Mouse (Mus musculus): Measurements from ENCODE around the gene Rhbdl1. TPM values are rescaled to one million over a fixed set of nuclear protein-coding genes. Genes with fewer than 3 reads are reported as not detected.

Gene Rhbdl1
- polyA plus RNA-seq, 1 experiment = 1.6 TPM

- TF ChIP-seq POLR2A (IDR thresholded peaks at IDR 0.05; ENCODE audit: borderline replicate concordance, low read depth, low read length) = no peak
- no peak for TF ChIP-seq CTCF (IDR thresholded peaks at IDR 0.05; ENCODE audit: low read depth, low read length)
- peaks cover 13% of the 10 kb centered on the region for H3K4me1 ChIP-seq (ENCODE audit: control insufficient read depth, insufficient read depth, low read length)
- H3K27ac ChIP-seq (ENCODE audit: insufficient read depth, low read depth, low read length) = no peak within 1 kb of the TSS
- H3K4me3 ChIP-seq (ENCODE audit: insufficient read depth, low read length) = peak within 1 kb of the TSS; percentile 68
These were observed 50.8 kb downstream of the Rhbdl1 start, which contains the start of gene Ccdc78 for GRCm38 (mm10) chr17:25786280-25786679. Gene Ccdc78 (plus strand): TSS chr17:25786580.

GRCm38 (mm10) chr17:25785281-25785745, 51.8 kb downstream of the Rhbdl1 start, which contains the start of gene Haghl:
Gene Haghl (minus strand): TSS chr17:25785673.
- Histone ChIP-seq H3K4me1 (ENCODE audit: control insufficient read depth, insufficient read depth, low read length) (peaks cover 8% of the 10 kb centered on the region), H3K27ac (ENCODE audit: insufficient read depth, low read depth, low read length) (peak within 1 kb of the TSS; percentile 32), H3K4me3 (ENCODE audit: insufficient read depth, low read length) (peak within 1 kb of the TSS; percentile 68)
- no peak for TF ChIP-seq POLR2A (IDR thresholded peaks at IDR 0.05; ENCODE audit: borderline replicate concordance, low read depth, low read length)
- TF ChIP-seq CTCF (IDR thresholded peaks at IDR 0.05; ENCODE audit: low read depth, low read length) = no peak

Other genes starting within 250 kb of the Rhbdl1 start
- gene Gng13, start 120.1 kb downstream of the Rhbdl1 start, polyA plus RNA-seq (2012; ENCODE audit: insufficient read depth, insufficient read length, missing spikeins) = not detected in 2 replicates
- gene Chtf18, start 109.9 kb downstream of the Rhbdl1 start, polyA plus RNA-seq (2012; ENCODE audit: insufficient read depth, insufficient read length, missing spikeins) = 7.4 and 14.1 TPM in 2 replicates
- 10.1 and 10.2 TPM in 2 replicates for gene Rpusd1, start 109.6 kb downstream of the Rhbdl1 start, polyA plus RNA-seq (2012; ENCODE audit: insufficient read depth, insufficient read length, missing spikeins)
- not detected in 2 replicates for gene Mslnl, start 101.3 kb downstream of the Rhbdl1 start, polyA plus RNA-seq (2012; ENCODE audit: insufficient read depth, insufficient read length, missing spikeins)
- not detected in 2 replicates for gene Msln, start 82.9 kb downstream of the Rhbdl1 start, polyA plus RNA-seq (2012; ENCODE audit: insufficient read depth, insufficient read length, missing spikeins)
- 36.9 and 40.9 TPM in 2 replicates for gene Narfl, start 63.5 kb downstream of the Rhbdl1 start, polyA plus RNA-seq (2012; ENCODE audit: insufficient read depth, insufficient read length, missing spikeins)
- 30.4 and 31.0 TPM in 2 replicates for gene Haghl, start 51.6 kb downstream of the Rhbdl1 start, polyA plus RNA-seq (2012; ENCODE audit: insufficient read depth, insufficient read length, missing spikeins)
- gene Ccdc78, start 50.7 kb downstream of the Rhbdl1 start, polyA plus RNA-seq (2012; ENCODE audit: insufficient read depth, insufficient read length, missing spikeins) = not detected in 2 replicates
- 64.5 and 70.6 TPM in 2 replicates for gene Fam173a, start 44.4 kb downstream of the Rhbdl1 start, polyA plus RNA-seq (2012; ENCODE audit: insufficient read depth, insufficient read length, missing spikeins)
- not detected in 2 replicates for gene AC134908.4, start 41.6 kb downstream of the Rhbdl1 start, polyA plus RNA-seq (2012; ENCODE audit: insufficient read depth, insufficient read length, missing spikeins)
- gene Metrn, start 40.2 kb downstream of the Rhbdl1 start, polyA plus RNA-seq (2012; ENCODE audit: insufficient read depth, insufficient read length, missing spikeins) = 13.1 and 14.6 TPM in 2 replicates
- gene Fbxl16, start 28.2 kb downstream of the Rhbdl1 start, polyA plus RNA-seq (2012; ENCODE audit: insufficient read depth, insufficient read length, missing spikeins) = not detected in 2 replicates
- gene Wdr24, start 13.7 kb downstream of the Rhbdl1 start, polyA plus RNA-seq (2012; ENCODE audit: insufficient read depth, insufficient read length, missing spikeins) = 11.9 and 14.0 TPM in 2 replicates
- gene Jmjd8, start 8.4 kb downstream of the Rhbdl1 start, polyA plus RNA-seq (2012; ENCODE audit: insufficient read depth, insufficient read length, missing spikeins) = 16.3 and 18.0 TPM in 2 replicates
- gene Stub1, start 3.9 kb downstream of the Rhbdl1 start, polyA plus RNA-seq (2012; ENCODE audit: insufficient read depth, insufficient read length, missing spikeins) = 84.9 and 89.7 TPM in 2 replicates
- gene Gm20683, start 4.5 kb upstream of the Rhbdl1 start, polyA plus RNA-seq (2012; ENCODE audit: insufficient read depth, insufficient read length, missing spikeins) = 1.5 TPM in 1 of 2 replicates, not detected in the other
- gene Rhot2, start 7.6 kb upstream of the Rhbdl1 start, polyA plus RNA-seq (2012; ENCODE audit: insufficient read depth, insufficient read length, missing spikeins) = 30.8 and 35.1 TPM in 2 replicates
- gene Wdr90, start 24.2 kb upstream of the Rhbdl1 start, polyA plus RNA-seq (2012; ENCODE audit: insufficient read depth, insufficient read length, missing spikeins) = 11.7 and 13.1 TPM in 2 replicates
- 10.3 and 16.6 TPM in 2 replicates for gene Mcrip2, start 31.5 kb upstream of the Rhbdl1 start, polyA plus RNA-seq (2012; ENCODE audit: insufficient read depth, insufficient read length, missing spikeins)
- 16.1 and 17.0 TPM in 2 replicates for gene Mettl26, start 37.8 kb upstream of the Rhbdl1 start, polyA plus RNA-seq (2012; ENCODE audit: insufficient read depth, insufficient read length, missing spikeins)
- 0.84 and 1.4 TPM in 2 replicates for gene Wfikkn1, start 43.6 kb upstream of the Rhbdl1 start, polyA plus RNA-seq (2012; ENCODE audit: insufficient read depth, insufficient read length, missing spikeins)
- gene Rab40c, start 82.4 kb upstream of the Rhbdl1 start, polyA plus RNA-seq (2012; ENCODE audit: insufficient read depth, insufficient read length, missing spikeins) = 30.0 and 32.8 TPM in 2 replicates
- 51.1 and 53.4 TPM in 2 replicates for gene Pigq, start 107.6 kb upstream of the Rhbdl1 start, polyA plus RNA-seq (2012; ENCODE audit: insufficient read depth, insufficient read length, missing spikeins)
- not detected in 2 replicates for gene Nhlrc4, start 107.7 kb upstream of the Rhbdl1 start, polyA plus RNA-seq (2012; ENCODE audit: insufficient read depth, insufficient read length, missing spikeins)
- not detected in 2 replicates for gene A930017K11Rik, start 115.3 kb upstream of the Rhbdl1 start, polyA plus RNA-seq (2012; ENCODE audit: insufficient read depth, insufficient read length, missing spikeins)
- gene Capn15, start 148.5 kb upstream of the Rhbdl1 start, polyA plus RNA-seq (2012; ENCODE audit: insufficient read depth, insufficient read length, missing spikeins) = 12.1 and 12.7 TPM in 2 replicates
- gene Rab11fip3, start 232.3 kb upstream of the Rhbdl1 start, polyA plus RNA-seq (2012; ENCODE audit: insufficient read depth, insufficient read length, missing spikeins) = 7.9 and 8.3 TPM in 2 replicates